Mouse (Mus musculus) heart, embryonic 14.5 days (tissue): ENCODE measurements around the gene Copz2. TPM values are rescaled to one million over a fixed set of nuclear protein-coding genes. Genes with fewer than 3 reads are reported as not detected.
A peak's percentile ranks its signal among the peaks of the same experiment; 100 is the strongest.

Source experiments
- ATAC-seq: fragments of 200-750 bp; cut with Nextera tagmentation; 2 replicates; pipeline ENCODE4 v1.8.0; 2017; ENCODE audit warnings: low read depth, moderate TSS enrichment; ENCODE audit not compliant: insufficient number of reproducible peaks, insufficient read depth, low FRiP score
- H3K27ac ChIP-seq, 2 experiments: fragments of 200-500 bp in 1 of 2; fragments of 300-500 bp in 1 of 2; sonication (generic) in 1 of 2; replicated peaks in 1 of 2; 2 replicates each; pipeline ENCODE4 v1.5.1; 2012 to 2014; ENCODE audit warnings: low read depth in 2 of 2, low read length in 2 of 2, control low read depth in 1 of 2, mild to moderate bottlenecking in 1 of 2, mixed read lengths in 1 of 2; ENCODE audit not compliant: control insufficient read depth in 1 of 2, insufficient read depth in 1 of 2
- H3K27me3 ChIP-seq: fragments of 300-500 bp; sonication (generic); 2 replicates; pipeline ENCODE4 v1.6.1; 2014; ENCODE audit warnings: mild to moderate bottlenecking, low read length, control low read depth; ENCODE audit not compliant: control insufficient read depth, insufficient read depth
- H3K36me3 ChIP-seq: fragments of 300-500 bp; sonication (generic); 2 replicates; pipeline ENCODE4 v1.6.1; 2014; ENCODE audit warnings: mild to moderate bottlenecking, control low read depth, low read length, mixed read lengths; ENCODE audit not compliant: control insufficient read depth, insufficient read depth
- H3K4me1 ChIP-seq, 2 experiments: fragments of 200-500 bp in 1 of 2; fragments of 300-500 bp in 1 of 2; sonication (generic) in 1 of 2; 2 replicates each; pipeline ENCODE4 v1.6.1; 2012 to 2014; ENCODE audit warnings: low read length in 2 of 2, control low read depth in 1 of 2, mixed read lengths in 1 of 2; ENCODE audit not compliant: control insufficient read depth in 2 of 2, insufficient read depth in 2 of 2
- H3K4me2 ChIP-seq: fragments of 300-500 bp; sonication (generic); 2 replicates; pipeline ENCODE4 v1.6.1; 2014; ENCODE audit warnings: mild to moderate bottlenecking, low read length
- H3K4me3 ChIP-seq, 2 experiments: fragments of 200-500 bp in 1 of 2; fragments of 300-500 bp in 1 of 2; sonication (generic) in 1 of 2; 2 replicates each; pipeline ENCODE4 v1.5.1; 2012 to 2014; ENCODE audit warnings: low read length in 2 of 2, mild to moderate bottlenecking in 2 of 2, control low read depth in 1 of 2, low read depth in 1 of 2, moderate library complexity in 1 of 2; ENCODE audit not compliant: control insufficient read depth in 1 of 2, insufficient read depth in 1 of 2
- H3K9ac ChIP-seq: fragments of 300-500 bp; sonication (generic); 2 replicates; pipeline ENCODE4 v1.6.1; 2014; ENCODE audit warnings: mild to moderate bottlenecking, low read length
- H3K9me3 ChIP-seq: fragments of 300-500 bp; sonication (generic); 2 replicates; pipeline ENCODE4 v1.6.1; 2016; ENCODE audit warnings: low read length, control low read depth; ENCODE audit not compliant: control insufficient read depth
- WGBS: fragments of 180-500 bp; shearing (Covaris S2); extraction: QIAGEN DNeasy Blood & Tissue Kit; methylation state at CpG from one replicate; pipeline ENCODE4 v1.1.7; 2014; 5-methylcytosine and 5-hydroxymethylcytosine counted together
- polyA plus RNA-seq: library from polyadenylated mRNA; unstranded; fragments of >200 nt; fragmentation: Nextera tagmentation; extraction: Ambion mirVana; gene quantifications from 2 replicates; pipeline ENCODE4 v1.2.1, GENCODE M21; 2014

The Copz2 gene
- polyA plus RNA-seq, 1 experiment from 2014 or later, result 141 TPM

DNA sequence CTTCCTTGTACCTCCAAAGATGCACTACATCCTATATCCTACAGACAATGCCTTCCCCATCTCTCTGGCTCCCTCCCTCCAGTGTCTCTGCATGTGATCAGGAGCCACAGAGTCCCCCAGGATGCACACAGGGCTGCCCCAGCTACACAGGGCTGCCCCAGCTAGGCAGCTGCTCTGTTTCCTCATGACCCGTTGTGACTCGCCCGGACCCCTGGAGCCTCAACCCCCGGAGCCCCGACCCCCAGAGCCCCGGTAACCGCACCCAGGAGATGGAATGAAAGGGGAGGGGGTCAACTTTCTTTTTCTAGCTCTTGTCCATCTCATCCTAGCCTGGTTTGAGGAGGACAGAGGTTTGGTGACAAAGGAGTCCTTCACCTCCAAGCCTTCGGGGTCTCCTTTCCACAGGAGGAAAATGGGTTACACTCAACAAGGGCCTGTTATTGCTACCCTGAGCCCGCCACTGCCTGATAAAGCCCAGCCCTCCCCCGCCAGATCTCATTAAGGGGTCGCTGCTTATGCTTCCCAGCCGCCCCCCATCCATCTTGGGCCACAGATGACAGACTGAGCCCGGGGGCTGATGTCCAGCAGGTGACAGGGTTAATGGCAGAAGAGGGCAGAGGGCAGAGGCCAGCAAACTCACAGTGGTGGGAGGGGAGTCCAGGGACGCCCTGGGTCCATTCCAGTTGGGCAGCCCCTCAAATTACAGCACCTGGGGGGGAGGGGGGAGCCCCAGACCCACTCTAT lies 42.3 kb downstream of the Copz2 start:
- Histone ChIP-seq H3K9me3 (no peaks in the 10 kb centered on the region), H3K9ac (no peak overlapping the region), H3K27ac (no peak overlapping the region), H3K27me3 (no peaks in the 10 kb centered on the region), H3K36me3 (no peaks in the 10 kb centered on the region), H3K4me2 (no peak overlapping the region), H3K4me3 (no peak overlapping the region), H3K4me1 (no peaks in the 10 kb centered on the region)
- 59% methylated on average over 14 of the region's 14 CpGs for WGBS
- ATAC-seq, result no peak

DNA sequence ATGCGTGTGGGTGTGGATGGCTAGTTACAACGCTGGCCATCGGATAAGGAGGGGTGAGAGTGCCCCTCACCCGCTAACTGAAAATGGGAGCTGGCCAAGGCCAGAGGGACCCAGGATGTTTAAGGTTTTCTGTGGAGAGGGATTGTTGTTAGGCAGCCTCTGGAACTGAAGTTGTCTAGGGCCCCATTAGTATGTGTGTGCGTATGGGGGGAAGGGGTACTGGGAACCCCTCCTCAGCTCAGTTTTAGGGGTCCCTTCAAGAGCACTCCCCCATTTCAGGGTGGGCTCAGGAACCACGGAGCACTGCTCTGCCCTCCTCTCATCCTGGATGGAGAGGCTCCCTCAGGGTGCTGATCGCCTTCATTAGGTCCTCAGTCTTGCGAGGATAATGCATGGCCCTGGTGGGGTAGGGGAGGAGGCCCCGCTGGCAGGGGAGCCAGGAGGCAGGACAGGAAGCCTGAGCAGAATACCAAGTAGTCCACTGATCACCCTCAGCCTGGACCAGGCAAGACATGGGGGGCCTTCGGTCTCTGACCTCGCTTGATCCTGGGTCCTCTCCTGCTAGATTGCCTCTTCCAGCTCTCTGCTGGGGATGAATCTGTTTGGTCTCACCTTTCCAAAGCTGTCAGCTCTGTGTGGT lies 43.7 kb downstream of the Copz2 start:
- no peak for ATAC-seq
- WGBS, result 53% methylated on average over 11 of the region's 11 CpGs
- H3K27ac ChIP-seq, result no peak overlapping the region

DNA sequence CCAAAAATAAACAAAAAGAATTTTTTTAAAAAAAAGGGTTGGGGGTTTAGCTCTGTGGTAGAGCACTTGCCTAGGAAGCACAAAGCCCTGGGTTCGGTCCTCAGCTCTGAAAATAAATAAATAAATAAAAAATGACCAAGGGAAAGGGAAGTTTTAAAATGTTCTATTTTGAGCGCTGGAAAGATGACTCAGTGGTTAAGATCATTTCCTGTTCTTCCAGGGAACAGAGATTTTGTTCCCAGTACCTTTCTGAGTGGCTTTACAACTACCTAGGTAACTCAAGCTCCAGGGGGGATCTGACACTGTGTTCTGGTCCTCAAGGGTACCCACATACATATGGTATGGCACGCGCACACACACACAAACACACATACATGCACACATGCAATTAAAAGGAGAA lies 46.2 kb downstream of the Copz2 start:
- no peak for ATAC-seq
- no peaks in the 10 kb centered on the region for H3K4me1 ChIP-seq
- no peaks in the 10 kb centered on the region for H3K9me3 ChIP-seq
- no peak overlapping the region for H3K4me3 ChIP-seq
- H3K27ac ChIP-seq, result no peak overlapping the region
- WGBS, result 66% methylated on average over 4 of the region's 4 CpGs
- no peaks in the 10 kb centered on the region for H3K27me3 ChIP-seq
- no peak overlapping the region for H3K9ac ChIP-seq
- H3K36me3 ChIP-seq, result no peaks in the 10 kb centered on the region
- no peak overlapping the region for H3K4me2 ChIP-seq

More for the DNA sequence above, 43.7 kb downstream of the Copz2 start:
- Histone ChIP-seq H3K36me3 (no peaks in the 10 kb centered on the region), H3K27me3 (no peaks in the 10 kb centered on the region), H3K4me3 (no peak overlapping the region), H3K4me1 (no peaks in the 10 kb centered on the region), H3K4me2 (no peak overlapping the region), H3K9me3 (no peaks in the 10 kb centered on the region), H3K9ac (no peak overlapping the region)

DNA sequence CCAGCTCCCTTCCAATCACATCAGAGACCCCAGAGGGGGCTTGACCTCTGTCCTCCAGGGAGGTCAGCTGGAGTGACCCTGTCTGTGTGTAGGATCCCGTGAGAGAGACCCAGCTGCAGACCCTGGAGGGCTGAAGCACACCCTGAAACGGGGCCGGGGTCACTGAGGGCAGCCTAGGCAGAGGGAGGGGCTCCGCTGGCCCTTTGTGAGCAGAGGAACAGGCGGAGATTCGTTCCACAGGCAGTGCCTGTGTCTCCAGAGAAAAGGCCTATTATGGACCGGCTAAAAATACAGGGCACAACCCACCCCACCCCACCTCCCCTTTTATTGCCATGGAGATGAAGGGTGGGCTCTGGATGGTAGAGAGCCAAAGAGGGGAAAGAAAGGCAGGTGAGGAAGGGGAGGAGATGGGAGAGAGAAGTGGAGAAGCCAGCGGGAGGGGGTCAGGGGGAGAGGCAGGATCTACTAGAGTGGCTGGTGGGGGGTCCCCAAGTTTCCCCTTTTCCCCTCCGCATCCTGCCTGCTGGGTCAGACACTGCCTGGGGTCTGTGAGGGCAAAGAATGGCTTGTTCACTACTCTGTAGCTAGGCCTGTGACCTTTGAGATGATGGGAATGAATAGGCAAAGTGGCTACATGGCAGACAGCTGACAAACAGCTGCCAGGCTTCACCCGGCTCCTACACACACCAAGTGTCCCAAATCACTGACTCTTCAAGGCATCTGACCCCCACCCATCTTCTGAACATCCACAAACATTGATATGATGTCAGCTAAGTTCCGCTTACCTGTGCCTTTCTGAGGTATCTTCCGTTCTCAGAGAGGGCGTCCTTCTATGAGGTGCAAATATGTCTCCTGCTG lies 50.0 kb downstream of the Copz2 start:
- no peaks in the 10 kb centered on the region for H3K9me3 ChIP-seq
- H3K9ac ChIP-seq, result no peak overlapping the region
- ATAC-seq, result no peak
- whole genome bisulfite sequencing, result 62% methylated on average over 13 of the region's 13 CpGs
- H3K27me3 ChIP-seq, result no peaks in the 10 kb centered on the region
- H3K36me3 ChIP-seq, result no peaks in the 10 kb centered on the region
- no peak overlapping the region for H3K4me3 ChIP-seq
- H3K4me2 ChIP-seq, result no peak overlapping the region
- no peak overlapping the region for H3K27ac ChIP-seq
- H3K4me1 ChIP-seq, result peaks cover 7 to 11% of the 10 kb centered on the region in 2 experiments; a peak in 3 of 4 replicates

DNA sequence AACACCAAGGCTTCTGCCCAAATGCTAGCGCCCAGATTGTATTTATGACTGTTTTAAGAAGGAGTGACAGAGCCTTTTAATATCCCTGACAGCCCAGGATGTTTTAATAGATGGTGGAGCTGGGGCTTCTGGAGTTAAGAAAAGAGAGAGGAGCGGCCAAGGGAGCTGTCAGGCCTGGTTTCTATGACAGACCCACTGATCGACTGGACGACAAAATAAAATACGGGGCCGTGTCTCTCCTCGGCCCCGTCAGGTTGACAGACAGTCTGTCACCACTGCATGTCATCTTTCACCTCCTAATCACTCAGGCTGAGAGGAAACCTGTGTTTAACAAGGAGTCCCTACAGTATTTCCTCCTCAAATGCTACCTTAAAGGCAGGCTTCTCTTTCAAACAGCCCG lies 51.7 kb downstream of the Copz2 start:
- Histone ChIP-seq H3K9ac (no peak overlapping the region), H3K27me3 (no peaks in the 10 kb centered on the region), H3K4me2 (no peak overlapping the region), H3K4me3 (no peak overlapping the region), H3K9me3 (no peaks in the 10 kb centered on the region), H3K36me3 (no peaks in the 10 kb centered on the region), H3K27ac (no peak overlapping the region), H3K4me1 (peaks cover 10 to 16% of the 10 kb centered on the region in 2 experiments; a peak in 3 of 4 replicates)
- WGBS, result 39% methylated on average over 9 of the region's 9 CpGs
- no peak for ATAC-seq

DNA sequence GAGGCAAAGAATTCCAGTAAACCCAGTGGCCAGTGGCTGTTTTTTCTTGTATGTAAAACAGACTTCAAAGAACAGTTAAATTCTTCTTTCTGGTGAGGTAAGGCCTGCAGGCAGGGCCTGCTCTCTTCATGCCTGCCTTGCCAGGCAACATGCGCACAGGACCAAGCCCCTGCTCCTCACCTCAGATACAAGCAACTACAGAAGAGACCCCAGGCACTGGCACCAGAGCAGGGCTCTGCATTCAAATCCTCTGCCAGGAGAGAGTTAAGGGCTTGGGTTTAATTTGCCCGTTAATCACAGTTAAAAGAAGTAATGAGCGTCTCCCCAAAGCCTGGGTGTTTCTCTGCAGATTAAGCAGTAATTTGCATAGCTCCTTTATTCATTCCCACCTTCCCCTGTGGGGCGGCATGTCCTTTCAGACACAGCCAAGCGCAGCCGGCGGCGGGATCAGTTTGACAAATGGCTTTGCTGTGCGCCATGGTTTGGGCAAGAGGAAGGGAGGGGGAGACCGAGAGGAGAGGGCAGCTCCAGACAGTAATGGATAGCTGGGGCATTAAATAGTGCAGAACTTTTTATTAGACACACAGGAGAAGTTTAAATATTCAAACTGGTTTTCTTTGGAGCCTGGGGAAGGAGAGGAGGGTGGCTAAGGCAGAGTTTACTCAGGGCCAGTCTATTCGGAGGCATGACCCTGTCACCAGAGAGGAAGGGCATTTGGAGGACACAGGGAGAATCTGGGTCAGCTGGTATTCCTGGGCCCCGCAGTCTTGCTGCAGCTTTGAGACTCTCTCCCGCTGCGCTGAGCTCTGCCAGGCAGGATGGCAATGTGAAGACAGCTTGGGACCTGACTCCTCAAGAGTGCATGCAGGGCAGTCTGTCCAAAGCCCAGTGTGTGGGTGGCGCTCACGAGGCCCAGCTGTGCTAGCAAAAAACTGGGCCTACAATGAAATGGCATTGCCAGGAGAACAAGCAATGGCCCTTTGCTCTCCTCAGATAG lies 53.3 kb downstream of the Copz2 start:
- Histone ChIP-seq H3K9me3 (no peaks in the 10 kb centered on the region), H3K4me2 (no peak overlapping the region), H3K4me1 (peaks cover 21 to 28% of the 10 kb centered on the region in 2 experiments), H3K27me3 (no peaks in the 10 kb centered on the region), H3K9ac (peak overlapping the region; percentile 48; the same call in 1 of the 2 replicates), H3K27ac (peak overlapping the region in 1 of 2 experiments; percentile 41; a peak in 1 of 4 replicates), H3K36me3 (peaks cover 8% of the 10 kb centered on the region), H3K4me3 (no peak overlapping the region)
- 36% methylated on average over 16 of the region's 16 CpGs for WGBS
- ATAC-seq, result no peak
